Mouse (Mus musculus) fat pad, adult 2 months (tissue): ENCODE data around the gene Klc1.

Experiments used
- DNase-seq: peaks from one replicate; pipeline ENCODE4 v3.0.0-alpha.2; 2011; ENCODE audit warnings: low read depth, low spot score; ENCODE audit errors: extremely low read depth

Klc1 gene

DNA sequence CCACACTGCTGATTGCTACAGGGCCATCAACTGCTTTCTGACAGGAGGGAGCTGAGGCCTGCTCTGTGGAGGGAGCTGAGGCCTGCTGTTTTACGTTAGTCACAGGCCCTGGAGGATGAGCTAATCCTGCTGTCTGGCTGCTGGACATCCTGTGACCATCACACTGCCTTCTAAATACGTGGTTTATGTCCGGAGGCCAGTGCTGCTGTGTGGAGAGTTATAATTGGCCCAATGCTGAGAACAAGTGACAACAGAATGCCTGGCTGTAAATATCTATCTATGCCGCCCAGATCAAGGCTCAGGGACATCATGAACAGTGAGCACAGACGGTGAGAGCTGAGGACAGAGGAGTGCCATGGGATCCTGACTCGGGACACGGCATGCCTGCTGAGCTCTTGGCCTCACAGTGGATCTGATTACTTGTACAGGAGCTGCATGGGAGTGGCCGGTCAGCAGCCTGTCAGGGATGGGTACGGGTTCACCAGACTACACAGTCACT is 89.7 kb downstream of the Klc1 start:
- DNase-seq = no peak

DNA sequence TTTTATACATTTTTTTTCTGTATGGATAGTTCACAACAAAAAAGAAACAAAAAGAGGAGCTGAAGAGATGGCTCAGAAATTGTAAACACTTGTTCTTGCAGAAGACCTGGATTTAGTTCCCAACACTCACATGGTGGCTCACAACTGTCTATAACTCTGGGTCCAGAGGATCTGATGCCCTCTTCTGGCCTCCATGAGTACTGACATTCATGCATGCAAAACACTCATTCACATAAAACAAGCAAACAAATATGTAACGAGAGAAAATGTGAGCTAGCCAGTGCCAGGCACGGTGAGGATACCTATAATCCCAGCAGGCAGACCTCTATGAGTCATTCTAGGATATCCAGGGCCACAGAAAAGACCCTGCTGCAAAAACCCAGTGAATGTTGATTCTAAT is 92.6 kb downstream of the Klc1 start:
- DNase-seq = no peak

DNA sequence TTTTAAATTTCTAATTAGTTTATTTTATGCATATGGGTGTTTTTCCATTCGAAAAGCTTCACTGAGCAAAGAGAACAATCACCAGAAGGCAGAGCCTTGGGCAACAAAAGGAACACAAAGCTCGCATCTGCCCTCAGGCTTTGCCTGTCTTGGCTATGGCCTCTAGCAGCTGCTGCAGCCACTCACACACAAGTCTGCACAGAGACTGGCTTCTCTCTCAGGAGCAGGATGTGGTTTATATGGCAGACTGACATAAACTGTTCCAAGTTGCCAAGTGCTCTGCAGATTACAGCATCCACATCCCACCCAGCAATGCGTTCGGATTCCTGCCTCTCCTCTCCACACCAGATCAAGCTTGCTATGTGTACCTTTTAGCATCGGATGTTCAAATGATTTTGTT is 93.1 kb downstream of the Klc1 start:
- no peak for DNase-seq

DNA sequence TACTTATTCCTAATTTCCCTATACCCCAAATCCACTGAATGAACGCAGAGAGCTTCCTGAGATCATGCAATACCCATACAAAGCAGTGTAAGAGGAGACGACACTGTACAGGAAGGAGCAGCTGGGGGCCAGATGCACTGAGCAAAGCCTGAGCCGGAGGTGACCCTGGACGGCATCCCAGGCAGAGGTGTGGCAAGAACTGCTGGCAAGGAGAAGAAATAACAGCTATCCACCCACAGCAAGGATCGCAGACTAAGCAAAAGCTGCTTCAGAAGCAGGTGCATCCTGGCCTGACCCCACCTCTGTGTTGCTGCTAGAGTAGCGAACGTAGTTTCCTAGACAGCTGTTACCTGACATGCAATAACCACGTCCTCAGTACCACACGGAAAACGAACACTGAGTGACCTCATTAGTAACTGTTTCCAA is 94.4 kb downstream of the Klc1 start:
- DNase-seq = peak; percentile 63

DNA sequence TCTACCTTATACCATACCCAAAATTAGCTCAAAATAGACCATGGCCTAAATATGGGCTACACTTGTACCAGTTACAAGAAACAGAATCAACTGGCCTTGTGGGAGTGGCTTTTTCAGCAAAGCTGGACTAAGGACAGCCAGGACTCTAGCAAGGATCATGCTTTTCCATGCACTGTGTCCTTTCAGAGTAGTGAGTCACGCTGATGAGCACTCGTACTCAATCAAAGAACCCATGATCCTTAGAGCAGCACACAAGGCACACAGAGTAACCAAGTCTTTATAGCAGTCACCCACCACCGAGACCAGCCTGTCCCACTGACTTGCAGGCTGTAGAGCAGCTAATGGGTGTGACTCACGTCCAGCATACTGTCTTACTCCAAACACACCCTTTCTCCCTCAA is 94.9 kb downstream of the Klc1 start:
- no peak for DNase-seq

DNA sequence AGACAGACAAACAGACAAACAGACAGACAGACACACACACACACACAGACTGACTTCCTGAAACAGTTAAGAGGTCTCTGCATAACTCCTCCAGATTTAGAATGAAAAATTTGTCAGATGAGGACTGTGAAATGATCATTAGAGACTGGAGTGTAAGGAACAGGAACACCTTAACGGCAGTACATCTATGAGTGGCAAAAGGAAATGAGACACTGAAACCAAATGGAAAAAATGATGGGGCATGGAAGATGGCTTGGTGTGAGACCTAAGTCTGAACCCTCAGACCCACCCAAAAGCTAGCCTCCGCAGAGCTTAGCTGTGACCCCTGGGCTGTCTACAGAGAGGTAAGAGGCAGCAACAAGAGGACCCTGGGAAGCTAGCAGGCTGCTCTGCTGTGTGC is 96.8 kb downstream of the Klc1 start:
- DNase-seq = no peak
